Mouse (Mus musculus) left cerebral cortex, adult 8-10 months (tissue): Measurements from ENCODE around the gene Adgre5. TPM values are rescaled to one million over a fixed set of nuclear protein-coding genes. Genes with fewer than 3 reads are reported as not detected.

Source experiments
- DNase-seq, 2 experiments: peaks; one replicate each; pipeline ENCODE4 v3.0.0; 2022; ENCODE audit warnings: low spot score in 2 of 2
- microRNA-seq, 2 experiments: library from miRNA; unstranded; fragments of <30 nt; microRNA quantifications; one replicate each; pipeline ENCODE4 v1.2.0; 2022
- total RNA-seq, 4 experiments: library from RNA; stranded (reverse); gene quantifications; 2 replicates each; pipeline ENCODE4 v1.2.4; 2022

The Adgre5 gene
- total RNA-seq, 4 experiments from 2014 or later: 8.3 to 12.2 (median 8.8) TPM

DNA sequence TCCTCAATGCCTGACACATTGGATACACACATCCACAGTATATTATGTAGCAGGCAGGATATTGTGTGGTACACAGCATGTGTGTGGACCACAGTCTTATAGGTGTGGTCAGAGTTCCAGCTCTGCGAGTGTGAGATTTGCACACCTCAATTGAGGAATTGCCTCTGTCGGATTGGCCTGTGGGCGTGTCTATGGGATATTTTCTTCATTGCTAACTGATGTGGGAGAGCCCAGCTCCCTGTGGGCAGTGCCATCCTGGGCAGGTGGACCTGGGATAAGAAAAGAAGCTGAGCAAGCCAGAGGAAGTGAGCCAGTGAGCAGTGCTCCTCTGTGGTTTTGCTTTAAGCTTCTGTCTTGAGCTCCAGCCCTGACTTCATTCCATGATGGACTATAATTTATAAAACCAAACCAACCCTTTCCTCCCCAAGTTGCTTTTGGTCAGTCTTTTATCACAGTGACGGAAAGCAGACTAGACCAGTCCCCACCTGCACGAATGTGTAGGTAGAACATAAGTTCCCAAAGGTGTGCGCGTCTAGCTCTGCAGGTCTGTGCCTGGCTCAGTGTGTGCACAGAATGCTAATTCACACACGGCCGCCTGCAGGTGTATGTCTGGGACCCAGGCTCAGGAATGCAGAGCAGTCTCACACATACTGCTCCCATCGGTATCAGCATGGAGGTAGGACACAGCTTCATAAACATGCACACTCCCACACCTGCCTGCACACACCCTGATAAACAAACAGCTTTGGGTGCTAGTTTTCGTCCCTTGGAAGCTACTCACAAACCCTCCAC lies 46.6 kb downstream of the Adgre5 start:
- no peak for DNase-seq

DNA sequence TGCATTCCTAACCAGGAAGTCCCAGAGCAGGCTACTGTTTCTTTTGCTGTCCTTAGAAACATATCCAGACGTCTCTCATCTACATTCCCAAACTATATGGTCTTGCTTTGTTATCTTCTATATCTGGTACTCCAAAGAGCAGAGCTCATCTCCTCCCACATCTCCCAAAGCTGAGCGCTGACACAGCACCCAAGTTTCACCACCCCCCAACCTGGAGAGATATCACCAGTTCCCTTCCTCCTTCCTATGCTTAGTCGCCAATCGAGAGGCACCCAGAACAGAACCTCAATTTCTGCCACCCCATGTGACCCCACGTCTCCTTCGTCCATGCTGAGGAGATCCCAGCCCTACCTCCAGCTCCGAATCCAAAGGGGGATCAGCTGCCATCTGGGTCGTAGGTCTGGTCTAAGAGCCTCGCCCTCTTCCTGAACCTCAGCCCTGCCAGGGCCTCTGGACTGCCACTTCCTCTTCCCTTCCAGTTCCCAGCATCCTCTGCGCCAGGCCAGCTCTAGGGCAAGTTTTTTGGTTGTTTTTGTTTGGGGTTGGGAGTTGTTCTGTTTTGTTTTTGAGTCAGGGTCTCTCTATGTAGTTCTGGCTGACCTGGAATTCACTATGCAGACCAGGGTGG lies 47.4 kb downstream of the Adgre5 start:
- DNase-seq: no peak

DNA sequence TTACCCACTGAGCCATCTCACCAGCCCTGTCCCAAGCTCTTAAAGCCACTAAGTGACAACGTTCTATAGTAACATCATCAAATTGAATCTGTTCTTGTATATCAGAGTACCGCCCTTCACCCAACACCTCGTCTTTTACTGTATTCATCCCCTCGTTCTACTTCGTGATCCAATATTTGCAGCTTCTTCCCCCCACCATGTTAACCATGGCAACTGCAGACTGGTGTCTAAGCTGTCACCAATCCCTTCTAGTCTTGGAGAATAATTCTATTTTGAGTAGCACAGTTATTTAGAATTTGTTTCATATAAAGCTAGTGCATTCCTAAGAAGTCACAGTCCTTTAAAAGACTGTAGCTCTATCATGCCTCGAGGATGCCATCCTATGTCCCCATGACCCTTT lies 51.9 kb downstream of the Adgre5 start:
- DNase-seq: no peak

DNA sequence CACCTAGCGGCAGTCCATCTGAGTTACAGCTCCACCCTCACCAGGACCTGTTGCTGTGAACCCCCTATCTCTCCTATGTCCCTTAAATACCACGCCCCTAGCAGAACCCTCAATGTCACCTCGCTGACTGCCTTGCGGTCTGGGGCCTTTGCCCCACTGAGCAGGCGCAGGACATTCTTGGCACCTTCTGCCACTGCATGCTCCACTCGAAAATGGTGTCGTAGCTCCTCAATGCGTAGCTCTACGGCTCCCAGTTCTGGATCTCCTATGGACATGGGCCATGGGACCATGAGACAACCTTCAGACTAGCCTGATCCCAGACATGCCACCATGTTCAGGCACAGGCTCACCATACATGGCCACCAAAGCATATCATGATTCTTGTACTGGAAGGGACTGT lies 56.6 kb downstream of the Adgre5 start:
- DNase-seq: no peak

DNA sequence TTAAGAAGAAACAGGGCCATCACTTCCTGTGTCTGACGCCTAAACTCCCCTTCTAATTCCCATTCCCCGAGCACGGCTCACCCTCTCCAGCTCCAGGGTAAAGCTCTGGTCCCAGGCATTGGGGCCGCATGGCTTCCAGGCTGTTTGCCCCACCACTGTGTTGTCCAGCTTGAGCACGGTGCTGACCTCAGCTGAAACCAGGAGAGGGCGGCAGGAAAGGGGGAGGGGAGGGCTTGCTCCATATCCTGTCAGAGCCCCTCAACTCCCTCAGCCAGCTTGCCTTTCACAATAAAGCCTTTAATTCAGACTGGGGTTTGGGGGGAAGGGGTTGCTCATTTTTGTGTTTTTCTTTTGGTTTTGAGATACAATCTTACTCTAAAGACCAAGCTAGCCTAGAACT lies 60.0 kb downstream of the Adgre5 start:
- no peak for DNase-seq

DNA sequence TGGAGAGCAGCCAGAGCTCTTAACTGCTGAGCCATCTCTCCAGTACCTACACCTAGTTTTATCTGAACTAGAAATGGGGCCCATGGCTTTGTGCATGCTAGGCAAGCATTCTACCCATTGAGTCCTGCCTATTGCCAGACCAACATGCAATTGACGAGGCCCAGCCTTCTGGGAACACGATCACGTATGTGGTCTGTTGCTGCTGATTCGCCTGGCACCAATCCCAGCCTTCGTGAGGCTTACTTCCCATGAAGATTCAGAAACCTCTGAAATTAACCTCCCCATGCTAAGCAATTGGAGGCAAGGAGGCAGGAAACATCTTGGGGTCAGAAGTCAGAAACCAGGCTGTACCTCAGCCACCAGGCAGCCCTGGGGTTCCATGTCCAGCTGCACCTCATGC lies 60.5 kb downstream of the Adgre5 start:
- DNase-seq: no peak

DNA sequence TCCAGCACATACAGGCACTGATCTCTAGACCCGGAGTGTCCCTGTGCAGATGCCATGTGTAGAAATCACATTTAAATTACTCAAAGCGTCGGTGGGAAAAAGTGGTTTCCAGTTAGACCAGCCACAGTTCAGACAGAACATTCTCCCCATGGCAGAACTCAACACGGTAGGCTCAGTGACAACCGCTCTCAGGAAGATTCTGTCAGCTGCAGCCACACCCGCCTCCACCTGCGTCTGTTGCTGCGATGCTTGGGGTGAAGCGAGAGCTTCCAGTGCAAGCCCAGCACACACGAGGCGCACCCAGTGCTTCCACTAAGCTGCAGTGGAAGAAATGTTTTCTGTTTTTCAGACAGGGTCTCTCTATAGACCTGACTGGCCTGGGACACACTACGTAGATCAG lies 61.3 kb downstream of the Adgre5 start:
- DNase-seq: peak in 1 of 2 experiments; percentile 80

DNA sequence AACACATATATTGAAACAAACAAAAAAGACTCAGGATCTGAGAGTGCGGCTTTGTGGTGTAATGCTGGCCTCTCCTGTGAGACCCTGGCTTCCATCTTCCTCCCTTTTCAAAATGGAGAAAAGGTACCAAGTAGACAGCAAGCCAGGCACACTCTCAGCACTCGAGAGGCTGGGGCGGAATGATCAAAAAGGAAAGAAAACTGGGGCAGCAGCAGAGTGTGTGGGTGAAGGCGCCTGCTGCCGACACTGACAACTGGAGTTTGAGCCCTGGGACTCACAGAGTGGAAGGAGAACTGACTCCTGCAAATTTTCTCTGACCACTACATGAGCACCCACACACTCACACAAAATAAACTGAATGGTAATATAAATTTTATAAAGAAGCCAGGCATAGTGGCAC lies 66.6 kb downstream of the Adgre5 start:
- no peak for DNase-seq

Small RNAs within 50 kb of the gene (microRNA-seq; reads per million reads assigned to microRNA genes)
- gene Mir1668: 0 to 0.22 reads per million in 2 experiments

Other genes with a start within 250 kb of the Adgre5 start
- not detected for gene Olfr370, start 205.5 kb downstream of the Adgre5 start, total RNA-seq
- 100 to 1,000 TPM; 115 to 152 (median 134) TPM for gene Ndufb7, start 174.7 kb downstream of the Adgre5 start, total RNA-seq
- gene Tecr, start 133.4 kb downstream of the Adgre5 start, total RNA-seq: 100 to 1,000 TPM; 638 to 678 (median 672) TPM
- 10 to 100 TPM; 44.9 to 46.9 (median 45.6) TPM for gene Dnajb1, start 133.1 kb downstream of the Adgre5 start, total RNA-seq
- 10 to 100 TPM; 72.9 to 74.5 (median 74.3) TPM for gene Gipc1, start 88.6 kb downstream of the Adgre5 start, total RNA-seq
- gene Ptger1, start 74.6 kb downstream of the Adgre5 start, total RNA-seq: 1 to 10 TPM in 3 of 4 experiments, under 1 TPM in 1; 0.83 to 1.5 (median 1.3) TPM
- gene Pkn1, start 42.1 kb downstream of the Adgre5 start, total RNA-seq: 10 to 100 TPM; 52.2 to 66.2 (median 54.8) TPM
- 10 to 100 TPM; 14.4 to 18.4 (median 16.3) TPM for gene Ddx39, start 26.1 kb downstream of the Adgre5 start, total RNA-seq
- gene Adgrl1, start 158.8 kb upstream of the Adgre5 start, total RNA-seq: 100 to 1,000 TPM; 330 to 370 (median 359) TPM
- gene Gm10644, start 213.9 kb upstream of the Adgre5 start, total RNA-seq: under 1 TPM; 0.26 to 0.76 (median 0.34) TPM
- 1 to 10 TPM in 3 of 4 experiments, under 1 TPM in 1; 0.83 to 1.1 (median 1.0) TPM for gene Asf1b, start 214.2 kb upstream of the Adgre5 start, total RNA-seq
- gene Prkaca, start 231.7 kb upstream of the Adgre5 start, total RNA-seq: 100 to 1,000 TPM; 247 to 270 (median 264) TPM